Mouse (Mus musculus): ENCODE measurements around the gene Xrcc3.

The Xrcc3 gene

GRCm38 (mm10) chr12:111816528-111816927, 2.9 kb upstream of the Xrcc3 start:
- CTCF ChIA-PET = no interaction called here

DNA sequence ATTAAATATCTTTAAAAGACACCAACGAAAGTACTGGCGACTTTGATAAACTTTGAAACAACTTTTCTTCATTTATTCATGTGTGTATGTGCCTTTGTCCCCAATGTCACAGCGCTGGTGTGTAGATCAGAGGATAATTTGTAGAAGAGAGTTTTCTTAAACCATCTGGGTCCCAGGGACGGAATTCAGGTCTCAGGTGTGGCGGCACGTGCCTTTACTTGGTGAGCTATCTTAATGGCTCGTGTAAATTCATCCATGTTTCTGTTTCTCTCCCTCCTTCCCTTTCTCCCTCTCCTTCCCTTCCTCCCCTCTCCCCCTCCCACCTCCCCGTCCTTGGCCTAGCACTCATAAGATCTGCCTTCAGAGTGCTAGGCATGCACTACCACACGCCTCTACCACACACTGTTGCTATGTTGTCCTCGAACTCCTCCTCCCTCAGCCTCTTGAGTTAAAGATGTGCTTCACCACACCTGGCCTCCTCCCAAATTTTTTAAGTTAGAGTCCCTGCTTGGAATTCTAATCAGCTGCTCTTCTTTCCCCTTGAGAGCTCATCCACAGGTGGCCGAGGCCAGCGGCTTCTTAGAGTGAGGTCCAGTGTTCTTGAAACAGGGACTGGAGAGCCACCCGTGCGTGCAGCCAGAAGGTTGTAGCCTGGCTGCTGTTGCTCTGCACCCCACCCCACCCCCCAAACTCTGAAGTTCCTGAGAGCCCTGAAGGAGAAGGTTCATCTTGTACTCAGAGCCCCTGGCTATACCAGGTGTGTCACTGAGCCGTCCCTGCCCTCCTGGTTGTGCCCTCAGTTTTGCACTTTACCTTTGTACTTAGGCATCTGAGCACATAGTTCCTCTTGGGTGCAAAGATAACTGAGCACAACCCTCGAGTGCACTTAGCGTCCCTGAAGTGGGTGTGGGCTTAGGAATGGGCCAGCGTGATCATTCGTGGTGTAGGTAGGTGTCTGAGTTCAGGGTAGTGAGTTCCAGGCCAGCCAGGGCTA, 1.4 kb upstream of the Xrcc3 start:
- CTCF ChIA-PET = no interaction called here

GRCm38 (mm10) chr12:111813111-111813765, 435 bp downstream of the Xrcc3 start:
- CTCF ChIA-PET = interaction anchor here (0.5 to 1.0 kb wide), 3 partner anchors 9 to 914 kb away, joined by 4 to 5 read pairs (median 4); no protein-coding TSS in a partner anchor

- CTCF ChIA-PET = interaction anchor here (0.5 to 1.0 kb wide), 2 partner anchors 8 to 33 kb away, joined by 4 to 5 read pairs; no protein-coding TSS in a partner anchor
These were observed 1.1 kb downstream of the Xrcc3 start for GRCm38 (mm10) chr12:111812611-111813010.

GRCm38 (mm10) chr12:111812075-111812474, 1.6 kb downstream of the Xrcc3 start:
- CTCF ChIA-PET = no interaction called here

- CTCF ChIA-PET = no interaction called here
These were observed 3.9 kb downstream of the Xrcc3 start for GRCm38 (mm10) chr12:111809762-111810161.

DNA sequence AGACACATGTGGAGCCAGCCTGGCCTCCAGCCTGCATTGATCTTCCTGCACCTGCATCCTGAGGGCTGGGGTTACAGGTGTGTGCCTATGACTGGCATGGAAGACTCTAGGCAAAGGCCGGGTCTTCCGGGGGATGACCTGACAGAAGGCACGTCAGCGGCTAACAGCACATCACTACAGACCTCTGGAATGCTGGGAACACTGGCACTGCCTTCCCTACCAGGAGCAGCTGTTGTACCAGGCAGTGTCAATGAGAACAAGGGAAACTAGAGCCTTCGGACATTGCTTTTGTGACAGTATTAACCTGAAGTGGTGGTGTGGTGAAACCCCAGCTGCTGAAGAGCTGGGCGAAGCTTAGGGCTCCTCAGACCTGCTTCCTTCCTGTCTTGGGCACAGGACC, 4.9 kb downstream of the Xrcc3 start:
- CTCF ChIA-PET = interaction anchor here (0.5 kb wide), 1 partner anchor 69 kb away, joined by 3 read pairs; no protein-coding TSS in a partner anchor

- CTCF ChIA-PET = interaction anchor here (0.6 kb wide), 1 partner anchor 275 kb away, joined by 3 read pairs; no protein-coding TSS in a partner anchor
These were observed 10.1 kb downstream of the Xrcc3 start for GRCm38 (mm10) chr12:111803538-111803937.

DNA sequence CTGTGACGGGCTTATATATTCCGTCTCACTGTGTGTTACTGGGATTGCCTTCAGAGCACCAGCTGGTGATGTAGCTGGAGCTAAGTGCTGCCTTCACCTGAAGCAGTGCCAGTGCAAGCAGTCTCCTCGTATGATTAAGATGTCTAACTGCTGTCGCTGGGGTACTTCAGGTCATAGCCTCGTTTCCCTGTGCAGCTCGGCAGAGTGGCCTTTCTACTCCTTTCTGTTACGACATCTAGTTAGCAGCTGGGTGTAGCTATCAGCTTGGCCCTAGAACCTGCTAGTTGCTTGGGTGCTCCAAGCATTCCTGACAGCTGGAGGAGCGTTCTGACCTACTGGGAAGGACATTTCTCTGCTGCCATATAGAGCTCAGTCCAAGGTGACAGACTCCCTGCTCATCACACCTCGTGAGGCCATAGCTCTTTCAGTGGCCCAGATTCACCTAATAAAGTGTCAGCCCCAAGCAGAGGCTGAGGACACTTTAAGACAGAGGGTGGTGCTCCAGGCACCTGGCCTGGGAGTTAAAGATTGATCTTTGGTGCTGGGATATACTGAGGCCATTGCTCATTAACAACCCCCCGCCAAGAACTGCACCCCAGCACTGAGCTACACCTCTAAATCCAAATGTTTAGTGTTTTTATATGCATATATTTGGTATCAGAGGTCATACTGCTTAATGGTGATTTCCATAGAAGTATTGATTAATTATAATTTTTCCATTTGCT, 13.1 kb downstream of the Xrcc3 start:
- CTCF ChIA-PET = no interaction called here

GRCm38 (mm10) chr12:111798493-111798892, 15.2 kb downstream of the Xrcc3 start:
- CTCF ChIA-PET = no interaction called here

GRCm38 (mm10) chr12:111797251-111797650, 16.4 kb downstream of the Xrcc3 start:
- CTCF ChIA-PET = no interaction called here

GRCm38 (mm10) chr12:111795180-111795895, 18.3 kb downstream of the Xrcc3 start:
- CTCF ChIA-PET = no interaction called here

DNA sequence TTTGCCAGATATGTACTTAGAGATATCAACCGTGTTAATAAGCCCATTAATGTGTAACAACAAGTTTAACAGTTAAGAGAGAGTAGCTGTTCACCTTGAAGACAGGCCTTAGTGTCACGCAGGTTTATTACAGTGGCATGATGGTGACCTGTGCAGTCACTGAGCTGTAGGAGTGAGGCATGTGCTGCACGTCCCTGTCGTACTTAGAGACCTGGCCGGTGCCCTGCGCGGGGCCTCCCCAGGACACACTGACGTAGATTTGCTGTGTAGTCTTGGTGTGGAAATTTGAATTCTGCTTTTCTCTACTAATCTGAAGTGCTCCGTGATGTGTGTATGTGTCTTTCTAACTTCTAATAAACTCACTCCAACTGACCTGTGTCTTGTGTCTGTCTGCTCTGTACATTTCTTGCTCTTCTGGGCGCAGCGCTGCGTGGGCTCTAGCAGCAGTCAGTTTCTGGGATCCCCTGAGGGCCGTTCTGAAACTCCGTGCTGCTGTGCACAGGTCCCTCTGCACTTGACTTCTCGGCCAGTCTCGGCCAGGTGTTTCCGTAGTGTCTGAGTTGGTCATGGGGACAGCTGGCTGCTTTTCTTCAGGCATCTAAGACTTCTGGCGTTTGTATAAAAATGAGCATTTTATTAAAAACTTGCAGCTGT, 19.0 kb downstream of the Xrcc3 start:
- CTCF ChIA-PET = no interaction called here

- CTCF ChIA-PET = interaction anchor here (0.6 kb wide), 1 partner anchor 30 kb away, joined by 6 read pairs; no protein-coding TSS in a partner anchor
These were observed 19.6 kb downstream of the Xrcc3 start for GRCm38 (mm10) chr12:111794102-111794501.

- CTCF ChIA-PET = no interaction called here
These were observed 22.1 kb downstream of the Xrcc3 start for GRCm38 (mm10) chr12:111791474-111792104.

- CTCF ChIA-PET = no interaction called here
These were observed 23.0 kb downstream of the Xrcc3 start for GRCm38 (mm10) chr12:111790631-111791030.

- CTCF ChIA-PET = no interaction called here
These were observed 23.6 kb downstream of the Xrcc3 start for GRCm38 (mm10) chr12:111790090-111790489.

- CTCF ChIA-PET = no interaction called here
These were observed 26.7 kb downstream of the Xrcc3 start for GRCm38 (mm10) chr12:111787015-111787414.

- CTCF ChIA-PET = no interaction called here
These were observed 28.5 kb downstream of the Xrcc3 start for GRCm38 (mm10) chr12:111785174-111785573.

DNA sequence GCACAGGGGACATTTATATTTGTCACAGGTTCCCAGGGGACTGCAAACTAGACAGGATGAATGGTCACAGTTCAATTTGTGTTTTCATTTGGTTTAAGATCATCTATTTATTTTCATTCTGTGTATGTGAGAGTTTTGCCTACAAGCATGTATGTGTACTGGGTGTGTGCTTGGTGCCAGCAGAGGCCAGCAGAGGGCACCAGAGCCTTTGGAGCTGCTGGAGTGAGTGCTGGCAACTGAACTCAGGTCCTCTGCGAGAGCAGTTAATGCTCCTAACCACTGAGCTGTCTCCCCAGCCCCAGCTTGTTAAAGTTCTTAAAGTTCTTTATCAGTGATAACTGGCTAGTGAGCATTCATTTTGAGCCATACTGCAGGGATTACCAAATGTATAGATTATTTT, 34.1 kb downstream of the Xrcc3 start:
- CTCF ChIA-PET = interaction anchor here (0.7 kb wide), 1 partner anchor 34 kb away, joined by 4 read pairs; the partner anchor contains the start of gene Xrcc3
